Mouse (Mus musculus) embryonic facial prominence, embryonic 15.5 days (tissue): Measurements from ENCODE around the gene Hsd3b2. TPM values are rescaled to one million over a fixed set of nuclear protein-coding genes. Genes with fewer than 3 reads are reported as not detected.
"Not testable (repeated sequence)": the region's sequence is repeated elsewhere in the genome, so short reads cannot be mapped to it uniquely, and the experiment has no call there.

ENCODE experiments used
- ATAC-seq: fragments of 200-750 bp; cut with Nextera tagmentation; 2 replicates; pipeline ENCODE4 v1.8.0; 2017; ENCODE audit warnings: low read depth, moderate TSS enrichment; ENCODE audit not compliant: insufficient number of reproducible peaks, low FRiP score, low TSS enrichment
- H3K27ac ChIP-seq: fragments of 300-500 bp; sonication (generic); replicated peaks from 2 replicates; pipeline ENCODE4 v1.5.1; 2015; ENCODE audit warnings: mild to moderate bottlenecking, inconsistent platforms
- H3K27me3 ChIP-seq: fragments of 300-500 bp; sonication (generic); 2 replicates; pipeline ENCODE4 v1.6.1; 2015; ENCODE audit warnings: inconsistent platforms
- H3K36me3 ChIP-seq: fragments of 300-500 bp; sonication (generic); 2 replicates; pipeline ENCODE4 v1.6.1; 2015; ENCODE audit warnings: mild to moderate bottlenecking, inconsistent platforms
- H3K4me1 ChIP-seq: fragments of 300-500 bp; sonication (generic); 2 replicates; pipeline ENCODE4 v1.6.1; 2015; ENCODE audit warnings: inconsistent platforms
- H3K4me2 ChIP-seq: fragments of 300-500 bp; sonication (generic); replicated peaks from 2 replicates; pipeline ENCODE4 v1.6.1; 2015; ENCODE audit warnings: mild to moderate bottlenecking, inconsistent platforms
- H3K4me3 ChIP-seq: fragments of 300-500 bp; sonication (generic); replicated peaks from 2 replicates; pipeline ENCODE4 v1.5.1; 2015; ENCODE audit warnings: mild to moderate bottlenecking, inconsistent platforms
- H3K9ac ChIP-seq: fragments of 300-500 bp; sonication (generic); 2 replicates; pipeline ENCODE4 v1.6.1; 2015; ENCODE audit warnings: inconsistent platforms
- H3K9me3 ChIP-seq: fragments of 300-500 bp; sonication (generic); replicated peaks from 2 replicates; pipeline ENCODE4 v1.6.1; 2016; ENCODE audit warnings: inconsistent platforms
- WGBS: fragments of 180-500 bp; shearing (Covaris S2); methylation state at CpG from one replicate; pipeline ENCODE4 v1.1.7; 2015; 5-methylcytosine and 5-hydroxymethylcytosine counted together
- polyA plus RNA-seq: library from polyadenylated mRNA; unstranded; fragments of >200 nt; fragmentation: Nextera tagmentation; extraction: Ambion mirVana; gene quantifications from 2 replicates; pipeline ENCODE4 v1.2.1, GENCODE M21; 2015

Gene Hsd3b2
- polyA plus RNA-seq = not detected in 2 replicates

- Histone ChIP-seq H3K9ac (no peak within 1 kb of the TSS), H3K4me2 (no peak within 1 kb of the TSS), H3K9me3 (no peaks in the 10 kb centered on the region), H3K4me3 (no peak within 1 kb of the TSS), H3K4me1 (no peaks in the 10 kb centered on the region), H3K36me3 (no peaks in the 10 kb centered on the region), H3K27ac (no peak within 1 kb of the TSS), H3K27me3 (no peaks in the 10 kb centered on the region)
- 71% methylated on average over 1 of the region's 1 CpGs for WGBS
- ATAC-seq = no peak
These were observed at the start of gene Hsd3b2 for GRCm38 (mm10) chr3:98724376-98724775. Gene Hsd3b2, minus strand, starts transcription at chr3:98724543.

GRCm38 (mm10) chr3:98764155-98764554 lies 39.8 kb upstream of the Hsd3b2 start:
- no peaks in the 10 kb centered on the region for H3K9me3 ChIP-seq
- H3K4me2 ChIP-seq = no peak overlapping the region
- no peak overlapping the region for H3K27ac ChIP-seq
- no peak overlapping the region for H3K4me3 ChIP-seq
- no peak overlapping the region for H3K9ac ChIP-seq
- H3K27me3 ChIP-seq = no peaks in the 10 kb centered on the region
- H3K36me3 ChIP-seq = no peaks in the 10 kb centered on the region
- no peaks in the 10 kb centered on the region for H3K4me1 ChIP-seq
- ATAC-seq = no peak

GRCm38 (mm10) chr3:98756836-98757235 lies 32.5 kb upstream of the Hsd3b2 start:
- no peak for ATAC-seq
- no peak overlapping the region for H3K4me2 ChIP-seq

GRCm38 (mm10) chr3:98752171-98752570 lies 27.8 kb upstream of the Hsd3b2 start:
- Histone ChIP-seq H3K4me1 (no peaks in the 10 kb centered on the region), H3K36me3 (no peaks in the 10 kb centered on the region), H3K9ac (no peak overlapping the region), H3K27me3 (no peaks in the 10 kb centered on the region), H3K4me3 (no peak overlapping the region), H3K9me3 (no peaks in the 10 kb centered on the region), H3K4me2 (no peak overlapping the region), H3K27ac (no peak overlapping the region)
- ATAC-seq = no peak
- 72% methylated on average over 2 of the region's 2 CpGs for WGBS

More at GRCm38 (mm10) chr3:98756836-98757235, 32.5 kb upstream of the Hsd3b2 start:
- Histone ChIP-seq H3K27me3 (no peaks in the 10 kb centered on the region), H3K9me3 (no peaks in the 10 kb centered on the region), H3K4me1 (no peaks in the 10 kb centered on the region), H3K36me3 (no peaks in the 10 kb centered on the region), H3K4me3 (no peak overlapping the region), H3K27ac (no peak overlapping the region), H3K9ac (no peak overlapping the region)
- 83% methylated on average over 3 of the region's 3 CpGs for WGBS

GRCm38 (mm10) chr3:98741043-98741442 lies 16.7 kb upstream of the Hsd3b2 start:
- H3K27me3 ChIP-seq, H3K4me1 ChIP-seq, H3K9ac ChIP-seq, H3K4me2 ChIP-seq, ATAC-seq, H3K9me3 ChIP-seq, H3K27ac ChIP-seq, H3K4me3 ChIP-seq, H3K36me3 ChIP-seq: not testable (repeated sequence)
- whole genome bisulfite sequencing = 30% methylated on average over 1 of the region's 1 CpGs

GRCm38 (mm10) chr3:98734340-98734739 lies 10.0 kb upstream of the Hsd3b2 start:
- ATAC-seq = no peak
- no peak overlapping the region for H3K27ac ChIP-seq
- no peaks in the 10 kb centered on the region for H3K4me1 ChIP-seq
- H3K4me2 ChIP-seq = no peak overlapping the region
- WGBS = 55% methylated on average over 4 of the region's 4 CpGs
- no peak overlapping the region for H3K9ac ChIP-seq
- H3K36me3 ChIP-seq = no peaks in the 10 kb centered on the region
- no peaks in the 10 kb centered on the region for H3K9me3 ChIP-seq
- H3K4me3 ChIP-seq = no peak overlapping the region
- no peaks in the 10 kb centered on the region for H3K27me3 ChIP-seq

GRCm38 (mm10) chr3:98733724-98734123 lies 9.4 kb upstream of the Hsd3b2 start:
- H3K36me3 ChIP-seq = no peaks in the 10 kb centered on the region
- 73% methylated on average over 2 of the region's 2 CpGs for WGBS
- H3K4me3 ChIP-seq = no peak overlapping the region
- no peaks in the 10 kb centered on the region for H3K4me1 ChIP-seq
- H3K27me3 ChIP-seq = no peaks in the 10 kb centered on the region
- ATAC-seq = no peak
- no peak overlapping the region for H3K9ac ChIP-seq
- no peak overlapping the region for H3K4me2 ChIP-seq
- H3K9me3 ChIP-seq = no peaks in the 10 kb centered on the region
- no peak overlapping the region for H3K27ac ChIP-seq

GRCm38 (mm10) chr3:98726281-98726680 lies 1.9 kb upstream of the Hsd3b2 start:
- Histone ChIP-seq H3K36me3 (no peaks in the 10 kb centered on the region), H3K4me2 (no peak overlapping the region), H3K27me3 (no peaks in the 10 kb centered on the region), H3K4me3 (no peak overlapping the region), H3K9ac (no peak overlapping the region), H3K9me3 (no peaks in the 10 kb centered on the region), H3K4me1 (no peaks in the 10 kb centered on the region), H3K27ac (no peak overlapping the region)
- 72% methylated on average over 2 of the region's 2 CpGs for WGBS
- ATAC-seq = no peak

- H3K9ac ChIP-seq = no peak overlapping the region
- no peaks in the 10 kb centered on the region for H3K36me3 ChIP-seq
- ATAC-seq = no peak
- H3K4me3 ChIP-seq = no peak overlapping the region
- H3K4me1 ChIP-seq = no peaks in the 10 kb centered on the region
- H3K9me3 ChIP-seq = no peaks in the 10 kb centered on the region
- H3K27ac ChIP-seq = no peak overlapping the region
- no peak overlapping the region for H3K4me2 ChIP-seq
- no peaks in the 10 kb centered on the region for H3K27me3 ChIP-seq
These were observed 3.6 kb downstream of the Hsd3b2 start for GRCm38 (mm10) chr3:98720740-98721139.

- Histone ChIP-seq H3K4me3 (no peak overlapping the region), H3K4me1 (no peaks in the 10 kb centered on the region), H3K4me2 (no peak overlapping the region), H3K9me3 (no peaks in the 10 kb centered on the region), H3K27me3 (no peaks in the 10 kb centered on the region), H3K36me3 (no peaks in the 10 kb centered on the region), H3K27ac (no peak overlapping the region), H3K9ac (no peak overlapping the region)
- WGBS = 75% methylated on average over 1 of the region's 1 CpGs
- no peak for ATAC-seq
These were observed 41.9 kb downstream of the Hsd3b2 start for GRCm38 (mm10) chr3:98682401-98682800.

GRCm38 (mm10) chr3:98680786-98681185 lies 43.6 kb downstream of the Hsd3b2 start:
- no peaks in the 10 kb centered on the region for H3K36me3 ChIP-seq
- no peak overlapping the region for H3K9ac ChIP-seq
- H3K27me3 ChIP-seq = no peaks in the 10 kb centered on the region
- H3K9me3 ChIP-seq = no peaks in the 10 kb centered on the region
- H3K4me2 ChIP-seq = no peak overlapping the region
- H3K4me3 ChIP-seq = no peak overlapping the region
- H3K27ac ChIP-seq = no peak overlapping the region
- no peak for ATAC-seq
- no peaks in the 10 kb centered on the region for H3K4me1 ChIP-seq
